Mouse (Mus musculus) lung, embryonic 14.5 days (tissue): Measurements from ENCODE around the gene Olfr1124. TPM values are rescaled to one million over a fixed set of nuclear protein-coding genes. Genes with fewer than 3 reads are reported as not detected.

ENCODE experiments used
- ATAC-seq: fragments of 200-750 bp; cut with Nextera tagmentation; 2 replicates; pipeline ENCODE4 v1.8.0; 2017; ENCODE audit warnings: mild to moderate bottlenecking, moderate TSS enrichment, moderate library complexity; ENCODE audit not compliant: insufficient read depth
- DNase-seq: peaks from one replicate; pipeline ENCODE4 v3.0.0-alpha.2; 2015
- H3K27ac ChIP-seq: fragments of 300-500 bp; sonication (generic); 2 replicates; pipeline ENCODE4 v1.5.1; 2014; ENCODE audit warnings: low read depth, mild to moderate bottlenecking, moderate library complexity
- H3K27me3 ChIP-seq: fragments of 300-500 bp; sonication (generic); 2 replicates; pipeline ENCODE4 v1.6.1; 2014; ENCODE audit warnings: low read length, control low read depth; ENCODE audit not compliant: insufficient read depth
- H3K36me3 ChIP-seq: fragments of 300-500 bp; sonication (generic); 2 replicates; pipeline ENCODE4 v1.6.1; 2014; ENCODE audit warnings: control low read depth; ENCODE audit not compliant: insufficient read depth
- H3K4me1 ChIP-seq: fragments of 300-500 bp; sonication (generic); 2 replicates; pipeline ENCODE4 v1.6.1; 2014; ENCODE audit warnings: antibody characterized with exemption, control low read depth; ENCODE audit not compliant: insufficient read depth
- H3K4me2 ChIP-seq: fragments of 300-500 bp; sonication (generic); 2 replicates; pipeline ENCODE4 v1.6.1; 2014; ENCODE audit warnings: mild to moderate bottlenecking
- H3K4me3 ChIP-seq: fragments of 300-500 bp; sonication (generic); 2 replicates; pipeline ENCODE4 v1.5.1; 2014; ENCODE audit warnings: low read depth, low read length
- H3K9ac ChIP-seq: fragments of 300-500 bp; sonication (generic); 2 replicates; pipeline ENCODE4 v1.6.1; 2014
- H3K9me3 ChIP-seq: fragments of 300-500 bp; sonication (generic); 2 replicates; pipeline ENCODE4 v1.6.1; 2016; ENCODE audit warnings: low read depth, low read length, control low read depth
- CTCF ChIP-seq: IDR thresholded peaks from 2 replicates; pipeline ENCODE4 v1.5.1; 2016; ENCODE audit warnings: antibody characterized with exemption, low read depth
- WGBS: fragments of 180-500 bp; shearing (Covaris S2); extraction: QIAGEN DNeasy Blood & Tissue Kit; methylation state at CpG from one replicate; pipeline ENCODE4 v1.1.7; 2014; 5-methylcytosine and 5-hydroxymethylcytosine counted together
- polyA plus RNA-seq: library from polyadenylated mRNA; unstranded; fragments of >200 nt; fragmentation: Nextera tagmentation; extraction: Ambion mirVana; gene quantifications from 2 replicates; pipeline ENCODE4 v1.2.1, GENCODE M21; 2014

Gene Olfr1124
- polyA plus RNA-seq, 1 experiment from 2014 or later = not detected

- TF ChIP-seq CTCF = no peak
- Histone ChIP-seq H3K4me1 (no peaks in the 10 kb centered on the region), H3K9me3 (no peaks in the 10 kb centered on the region), H3K27me3 (no peaks in the 10 kb centered on the region), H3K9ac (no peak overlapping the region), H3K27ac (no peak overlapping the region), H3K36me3 (no peaks in the 10 kb centered on the region), H3K4me2 (no peak overlapping the region), H3K4me3 (no peak overlapping the region)
- ATAC-seq (no peak), DNase-seq (no peak)
- WGBS = 90% methylated on average over 4 of the region's 4 CpGs
Observed at GRCm38 (mm10) chr2:87461769-87462168, 31.7 kb downstream of the Olfr1124 start.

- no peaks in the 10 kb centered on the region for H3K9me3 ChIP-seq
- DNase-seq (no peak), ATAC-seq (no peak)
- no peak overlapping the region for H3K4me2 ChIP-seq
- H3K9ac ChIP-seq = no peak overlapping the region
- no peak for TF ChIP-seq CTCF
- no peaks in the 10 kb centered on the region for H3K4me1 ChIP-seq
- H3K27ac ChIP-seq = no peak overlapping the region
- H3K4me3 ChIP-seq = no peak overlapping the region
- no peaks in the 10 kb centered on the region for H3K27me3 ChIP-seq
- H3K36me3 ChIP-seq = no peaks in the 10 kb centered on the region
Observed at GRCm38 (mm10) chr2:87480207-87480606, 50.1 kb downstream of the Olfr1124 start.

- TF ChIP-seq CTCF = no peak
- no peak overlapping the region for H3K27ac ChIP-seq
- 73% methylated on average over 4 of the region's 4 CpGs for WGBS
- no peak for DNase-seq
- H3K9ac ChIP-seq = no peak overlapping the region
- H3K36me3 ChIP-seq = no peaks in the 10 kb centered on the region
- H3K9me3 ChIP-seq = no peaks in the 10 kb centered on the region
- no peaks in the 10 kb centered on the region for H3K4me1 ChIP-seq
- H3K4me3 ChIP-seq = no peak overlapping the region
- H3K27me3 ChIP-seq = no peaks in the 10 kb centered on the region
- no peak overlapping the region for H3K4me2 ChIP-seq
- ATAC-seq = no peak
Observed at GRCm38 (mm10) chr2:87481158-87481557, 51.1 kb downstream of the Olfr1124 start.

- Histone ChIP-seq H3K4me3 (no peak overlapping the region), H3K4me2 (no peak overlapping the region), H3K4me1 (no peaks in the 10 kb centered on the region), H3K27me3 (no peaks in the 10 kb centered on the region), H3K27ac (no peak overlapping the region), H3K9me3 (no peaks in the 10 kb centered on the region), H3K9ac (no peak overlapping the region), H3K36me3 (no peaks in the 10 kb centered on the region)
- TF ChIP-seq CTCF = no peak
- WGBS = 79% methylated on average over 2 of the region's 2 CpGs
- no peak for DNase-seq
- no peak for ATAC-seq
Observed at GRCm38 (mm10) chr2:87482276-87482675, 52.2 kb downstream of the Olfr1124 start.

Other genes with a start within 250 kb of the Olfr1124 start
- not detected in 2 replicates for gene Olfr1112, start 242.5 kb upstream of the Olfr1124 start, polyA plus RNA-seq
- gene Olfr1113, start 221.3 kb upstream of the Olfr1124 start, polyA plus RNA-seq = not detected in 2 replicates
- not detected in 2 replicates for gene Olfr1115, start 182.3 kb upstream of the Olfr1124 start, polyA plus RNA-seq
- not detected in 2 replicates for gene Olfr1116, start 162.7 kb upstream of the Olfr1124 start, polyA plus RNA-seq
- gene Olfr1118, start 122.7 kb upstream of the Olfr1124 start, polyA plus RNA-seq = not detected in 2 replicates
- not detected in 2 replicates for gene Olfr1120, start 75.5 kb upstream of the Olfr1124 start, polyA plus RNA-seq
- not detected in 2 replicates for gene Olfr1121, start 60.4 kb upstream of the Olfr1124 start, polyA plus RNA-seq
- gene Olfr1122, start 44.4 kb upstream of the Olfr1124 start, polyA plus RNA-seq = not detected in 2 replicates
- gene Olfr1123, start 13.6 kb upstream of the Olfr1124 start, polyA plus RNA-seq = not detected in 2 replicates
- gene Olfr1126, start 23.7 kb downstream of the Olfr1124 start, polyA plus RNA-seq = not detected in 2 replicates
- gene Pramel7, start 66.8 kb downstream of the Olfr1124 start, polyA plus RNA-seq = not detected in 2 replicates
- gene Pramel6, start 76.3 kb downstream of the Olfr1124 start, polyA plus RNA-seq = not detected in 2 replicates
- gene Olfr153, start 101.5 kb downstream of the Olfr1124 start, polyA plus RNA-seq = not detected in 2 replicates
- gene Olfr1128, start 115.3 kb downstream of the Olfr1124 start, polyA plus RNA-seq = not detected in 2 replicates
- gene Olfr1129, start 143.6 kb downstream of the Olfr1124 start, polyA plus RNA-seq = not detected in 2 replicates
- not detected in 2 replicates for gene Olfr1130, start 175.9 kb downstream of the Olfr1124 start, polyA plus RNA-seq
- gene Olfr1131, start 196.8 kb downstream of the Olfr1124 start, polyA plus RNA-seq = not detected in 2 replicates
- not detected in 2 replicates for gene Olfr1132, start 207.3 kb downstream of the Olfr1124 start, polyA plus RNA-seq
- not detected in 2 replicates for gene Olfr1133, start 217.1 kb downstream of the Olfr1124 start, polyA plus RNA-seq
- gene Olfr1134, start 228.2 kb downstream of the Olfr1124 start, polyA plus RNA-seq = not detected in 2 replicates
- gene Olfr1135, start 243.4 kb downstream of the Olfr1124 start, polyA plus RNA-seq = not detected in 2 replicates